Mouse (Mus musculus): ENCODE results near the gene Pla2g4b. TPM values are rescaled to one million over a fixed set of nuclear protein-coding genes. Genes with fewer than 3 reads are reported as not detected.

Pla2g4b gene
- polyA plus RNA-seq, 1 experiment from 2014 or later: 1.6 TPM

- no peaks in the 10 kb centered on the region for H3K9me3 ChIP-seq (ENCODE audit: control insufficient read depth, low read length)
- WGBS: 81% methylated on average over 14 of the region's 14 CpGs
- ATAC-seq (ENCODE audit: insufficient read depth, low FRiP score, low TSS enrichment): no peak
Observed at GRCm38 (mm10) chr2:120084593-120085361, 51.6 kb downstream of the Pla2g4b start.

GRCm38 (mm10) chr2:120086038-120086437 lies 52.8 kb downstream of the Pla2g4b start:
- no peak for ATAC-seq (ENCODE audit: insufficient read depth, low FRiP score, low TSS enrichment)
- Histone ChIP-seq H3K4me3 (ENCODE audit: low read depth, low read length) (no peak overlapping the region), H3K36me3 (ENCODE audit: control insufficient read depth, insufficient read depth, low read length) (no peaks in the 10 kb centered on the region), H3K4me1 (ENCODE audit: control insufficient read depth, insufficient read depth, low read length) (no peaks in the 10 kb centered on the region), H3K27me3 (ENCODE audit: control insufficient read depth, insufficient read depth, low read length) (no peaks in the 10 kb centered on the region), H3K9ac (ENCODE audit: low read length) (no peak overlapping the region), H3K9me3 (ENCODE audit: control insufficient read depth, low read length) (no peaks in the 10 kb centered on the region), H3K27ac (ENCODE audit: low read depth, low read length) (no peak overlapping the region), H3K4me2 (ENCODE audit: low read depth) (no peak overlapping the region)
- 88% methylated on average over 3 of the region's 3 CpGs for WGBS
- DNase-seq (ENCODE audit: low spot score): no peak

More at GRCm38 (mm10) chr2:120084593-120085361, 51.6 kb downstream of the Pla2g4b start:
- Histone ChIP-seq H3K4me2 (ENCODE audit: low read depth) (no peak overlapping the region), H3K9ac (ENCODE audit: low read length) (no peak overlapping the region), H3K4me3 (ENCODE audit: low read depth, low read length) (no peak overlapping the region), H3K36me3 (ENCODE audit: control insufficient read depth, insufficient read depth, low read length) (no peaks in the 10 kb centered on the region), H3K27ac (ENCODE audit: low read depth, low read length) (no peak overlapping the region), H3K4me1 (ENCODE audit: control insufficient read depth, insufficient read depth, low read length) (no peaks in the 10 kb centered on the region), H3K27me3 (ENCODE audit: control insufficient read depth, insufficient read depth, low read length) (no peaks in the 10 kb centered on the region)
- DNase-seq (ENCODE audit: low spot score): no peak

GRCm38 (mm10) chr2:120087391-120087790 lies 54.2 kb downstream of the Pla2g4b start:
- no peak for DNase-seq (ENCODE audit: low spot score)
- Histone ChIP-seq H3K36me3 (ENCODE audit: control insufficient read depth, insufficient read depth, low read length) (no peaks in the 10 kb centered on the region), H3K4me1 (ENCODE audit: control insufficient read depth, insufficient read depth, low read length) (no peaks in the 10 kb centered on the region), H3K4me2 (ENCODE audit: low read depth) (no peak overlapping the region), H3K9ac (ENCODE audit: low read length) (no peak overlapping the region), H3K27me3 (ENCODE audit: control insufficient read depth, insufficient read depth, low read length) (no peaks in the 10 kb centered on the region), H3K9me3 (ENCODE audit: control insufficient read depth, low read length) (no peaks in the 10 kb centered on the region), H3K27ac (ENCODE audit: low read depth, low read length) (no peak overlapping the region), H3K4me3 (ENCODE audit: low read depth, low read length) (no peak overlapping the region)
- 87% methylated on average over 3 of the region's 3 CpGs for WGBS
- ATAC-seq (ENCODE audit: insufficient read depth, low FRiP score, low TSS enrichment): no peak

GRCm38 (mm10) chr2:120087897-120088296 lies 54.7 kb downstream of the Pla2g4b start:
- DNase-seq (ENCODE audit: low spot score): no peak
- no peak overlapping the region for H3K9ac ChIP-seq (ENCODE audit: low read length)
- WGBS: 89% methylated on average over 2 of the region's 2 CpGs
- H3K27ac ChIP-seq (ENCODE audit: low read depth, low read length): no peak overlapping the region
- H3K4me3 ChIP-seq (ENCODE audit: low read depth, low read length): no peak overlapping the region
- no peak for ATAC-seq (ENCODE audit: insufficient read depth, low FRiP score, low TSS enrichment)
- H3K9me3 ChIP-seq (ENCODE audit: control insufficient read depth, low read length): no peaks in the 10 kb centered on the region
- H3K4me1 ChIP-seq (ENCODE audit: control insufficient read depth, insufficient read depth, low read length): no peaks in the 10 kb centered on the region
- no peaks in the 10 kb centered on the region for H3K36me3 ChIP-seq (ENCODE audit: control insufficient read depth, insufficient read depth, low read length)
- H3K4me2 ChIP-seq (ENCODE audit: low read depth): no peak overlapping the region
- no peaks in the 10 kb centered on the region for H3K27me3 ChIP-seq (ENCODE audit: control insufficient read depth, insufficient read depth, low read length)

GRCm38 (mm10) chr2:120090979-120091378 lies 57.8 kb downstream of the Pla2g4b start:
- WGBS: 93% methylated on average over 17 of the region's 17 CpGs
- no peaks in the 10 kb centered on the region for H3K36me3 ChIP-seq (ENCODE audit: control insufficient read depth, insufficient read depth, low read length)
- ATAC-seq (ENCODE audit: insufficient read depth, low FRiP score, low TSS enrichment) (no peak), DNase-seq (ENCODE audit: low spot score) (no peak)
- H3K27ac ChIP-seq (ENCODE audit: low read depth, low read length): no peak overlapping the region
- no peaks in the 10 kb centered on the region for H3K27me3 ChIP-seq (ENCODE audit: control insufficient read depth, insufficient read depth, low read length)
- no peak overlapping the region for H3K9ac ChIP-seq (ENCODE audit: low read length)
- no peak overlapping the region for H3K4me2 ChIP-seq (ENCODE audit: low read depth)
- no peaks in the 10 kb centered on the region for H3K4me1 ChIP-seq (ENCODE audit: control insufficient read depth, insufficient read depth, low read length)
- no peak overlapping the region for H3K4me3 ChIP-seq (ENCODE audit: low read depth, low read length)
- H3K9me3 ChIP-seq (ENCODE audit: control insufficient read depth, low read length): no peaks in the 10 kb centered on the region

Small RNA genes lying within 50 kb of the gene (microRNA-seq; reads per million reads assigned to microRNA genes)
- not detected for gene Mir7665

Other genes with a start within 250 kb of the Pla2g4b start
- gene Rpap1, start 245.9 kb upstream of the Pla2g4b start, polyA plus RNA-seq (2014; fragmentation: Nextera tagmentation; extraction: Ambion mirVana): 23.5 and 26.6 TPM in 2 replicates
- gene Tyro3, start 235.7 kb upstream of the Pla2g4b start, polyA plus RNA-seq (2014; fragmentation: Nextera tagmentation; extraction: Ambion mirVana): 19.0 and 20.0 TPM in 2 replicates
- gene Mga, start 136.2 kb upstream of the Pla2g4b start, polyA plus RNA-seq (2014; fragmentation: Nextera tagmentation; extraction: Ambion mirVana): 31.0 and 36.3 TPM in 2 replicates
- 3.0 and 3.7 TPM in 2 replicates for gene Mapkbp1, start 60.7 kb upstream of the Pla2g4b start, polyA plus RNA-seq (2014; fragmentation: Nextera tagmentation; extraction: Ambion mirVana)
- gene Jmjd7, start 5.9 kb upstream of the Pla2g4b start, polyA plus RNA-seq (2014; fragmentation: Nextera tagmentation; extraction: Ambion mirVana): 24.9 and 28.9 TPM in 2 replicates
- 3.8 and 4.4 TPM in 2 replicates for gene Gm28042, start 5.9 kb upstream of the Pla2g4b start, polyA plus RNA-seq (2014; fragmentation: Nextera tagmentation; extraction: Ambion mirVana)
- gene Ehd4, start 121.2 kb downstream of the Pla2g4b start, polyA plus RNA-seq (2014; fragmentation: Nextera tagmentation; extraction: Ambion mirVana): 17.4 and 17.8 TPM in 2 replicates
- gene Pla2g4e, start 211.9 kb downstream of the Pla2g4b start, polyA plus RNA-seq (2014; fragmentation: Nextera tagmentation; extraction: Ambion mirVana): 0.05 and 0.12 TPM in 2 replicates